Mouse (Mus musculus): Measurements from ENCODE around the gene Enho.

Enho gene

GRCm38 (mm10) chr4:41633001-41633400 lies 7.1 kb downstream of the Enho start:
- DNase-seq (ENCODE audit: low spot score in 2 of 2) = no peak

GRCm38 (mm10) chr4:41631390-41631789 lies 8.7 kb downstream of the Enho start:
- peak in 1 of 2 experiments; percentile 36 for DNase-seq (ENCODE audit: low spot score in 2 of 2)

GRCm38 (mm10) chr4:41630196-41630595 lies 9.9 kb downstream of the Enho start:
- DNase-seq (ENCODE audit: low spot score in 2 of 2) = no peak

GRCm38 (mm10) chr4:41628202-41628927 lies 11.8 kb downstream of the Enho start:
- DNase-seq (ENCODE audit: low spot score in 2 of 2) = no peak

- no peak for DNase-seq (ENCODE audit: low spot score in 2 of 2)
Observed at GRCm38 (mm10) chr4:41622071-41622470, 18.1 kb downstream of the Enho start.

- peak in 1 of 2 experiments; percentile 73 for DNase-seq (ENCODE audit: low spot score in 2 of 2)
Observed at GRCm38 (mm10) chr4:41618916-41619746, 21.0 kb downstream of the Enho start.

GRCm38 (mm10) chr4:41615661-41616599 lies 24.2 kb downstream of the Enho start:
- peak in 1 of 2 experiments; percentile 70 for DNase-seq (ENCODE audit: low spot score in 2 of 2)

GRCm38 (mm10) chr4:41614156-41614555 lies 26.0 kb downstream of the Enho start:
- DNase-seq (ENCODE audit: low spot score in 2 of 2) = peak; percentile 82 to 91

GRCm38 (mm10) chr4:41612166-41612565 lies 28.0 kb downstream of the Enho start:
- peak; percentile 48 to 72 for DNase-seq (ENCODE audit: low spot score in 2 of 2)

GRCm38 (mm10) chr4:41610594-41610980 lies 29.5 kb downstream of the Enho start:
- DNase-seq (ENCODE audit: low spot score in 2 of 2) = no peak

GRCm38 (mm10) chr4:41609681-41610593 lies 30.2 kb downstream of the Enho start:
- DNase-seq (ENCODE audit: low spot score in 2 of 2) = no peak

GRCm38 (mm10) chr4:41606784-41607183 lies 33.3 kb downstream of the Enho start:
- no peak for DNase-seq (ENCODE audit: low spot score in 2 of 2)

GRCm38 (mm10) chr4:41604476-41605396 lies 35.4 kb downstream of the Enho start:
- peak in 1 of 2 experiments; percentile 54 for DNase-seq (ENCODE audit: low spot score in 2 of 2)

- DNase-seq (ENCODE audit: low spot score in 2 of 2) = no peak
Observed at GRCm38 (mm10) chr4:41602818-41603217, 37.3 kb downstream of the Enho start.
